Mouse (Mus musculus) heart, embryonic 12.5 days (tissue): ENCODE results near the gene Lxn. TPM values are rescaled to one million over a fixed set of nuclear protein-coding genes. Genes with fewer than 3 reads are reported as not detected.

Source experiments
- ATAC-seq: fragments of 200-750 bp; cut with Nextera tagmentation; 2 replicates; pipeline ENCODE4 v1.8.0; 2017; ENCODE audit warnings: moderate TSS enrichment, moderate library complexity; ENCODE audit not compliant: insufficient number of reproducible peaks, low FRiP score
- H3K27ac ChIP-seq: fragments of 300-500 bp; sonication (generic); 2 replicates; pipeline ENCODE4 v1.5.1; 2016; ENCODE audit warnings: mild to moderate bottlenecking, moderate library complexity; ENCODE audit not compliant: poor library complexity, severe bottlenecking
- H3K27me3 ChIP-seq: fragments of 300-500 bp; sonication (generic); replicated peaks from 2 replicates; pipeline ENCODE4 v1.6.1; 2016; ENCODE audit warnings: mild to moderate bottlenecking, moderate library complexity
- H3K36me3 ChIP-seq: fragments of 300-500 bp; sonication (generic); 2 replicates; pipeline ENCODE4 v1.6.1; 2016; ENCODE audit warnings: mild to moderate bottlenecking, moderate library complexity
- H3K4me1 ChIP-seq: fragments of 300-500 bp; sonication (generic); replicated peaks from 2 replicates; pipeline ENCODE4 v1.6.1; 2016; ENCODE audit warnings: mild to moderate bottlenecking
- H3K4me2 ChIP-seq: fragments of 300-500 bp; sonication (generic); 2 replicates; pipeline ENCODE4 v1.6.1; 2016; ENCODE audit warnings: mild to moderate bottlenecking, moderate library complexity
- H3K4me3 ChIP-seq: fragments of 300-500 bp; sonication (generic); 2 replicates; pipeline ENCODE4 v1.5.1; 2016; ENCODE audit warnings: mild to moderate bottlenecking
- H3K9ac ChIP-seq: fragments of 300-500 bp; sonication (generic); 2 replicates; pipeline ENCODE4 v1.6.1; 2016; ENCODE audit warnings: mild to moderate bottlenecking, moderate library complexity
- H3K9me3 ChIP-seq: fragments of 300-500 bp; sonication (generic); replicated peaks from 2 replicates; pipeline ENCODE4 v1.6.1; 2016; ENCODE audit warnings: mild to moderate bottlenecking, moderate library complexity
- WGBS: fragments of 180-500 bp; shearing (Covaris S2); methylation state at CpG from one replicate; pipeline ENCODE4 v1.1.7; 2016; 5-methylcytosine and 5-hydroxymethylcytosine counted together
- polyA plus RNA-seq: library from polyadenylated mRNA; unstranded; fragments of >200 nt; fragmentation: Nextera tagmentation; extraction: Ambion mirVana; gene quantifications from 2 replicates; pipeline ENCODE4 v1.2.1, GENCODE M21; 2016

Gene Lxn
- 44.9 and 50.7 TPM in 2 replicates for polyA plus RNA-seq

- H3K4me1 ChIP-seq, result peaks cover 12% of the 10 kb centered on the region
- H3K27me3 ChIP-seq, result no peaks in the 10 kb centered on the region
- H3K27ac ChIP-seq, result peak within 1 kb of the TSS; percentile 81
- WGBS, result 1% methylated on average over 43 of the region's 43 CpGs
- H3K4me2 ChIP-seq, result peak within 1 kb of the TSS; percentile 86
- H3K4me3 ChIP-seq, result peak within 1 kb of the TSS; percentile 73
- peak within 1 kb of the TSS; percentile 81 for H3K9ac ChIP-seq
- H3K36me3 ChIP-seq, result peaks cover 38% of the 10 kb centered on the region
- ATAC-seq, result peak; percentile 89
- no peaks in the 10 kb centered on the region for H3K9me3 ChIP-seq
Observed at GRCm38 (mm10) chr3:67463450-67464372, at the start of gene Lxn. Lxn (minus strand) TSS chr3:67463926.

GRCm38 (mm10) chr3:67512807-67513206 is 49.1 kb upstream of the Lxn start:
- ATAC-seq, result no peak; the same call in 1 of the 2 replicates
- 2% methylated on average over 5 of the region's 5 CpGs for WGBS
- no peak overlapping the region for H3K9ac ChIP-seq

GRCm38 (mm10) chr3:67508216-67508892 is 44.6 kb upstream of the Lxn start:
- H3K27ac ChIP-seq, result no peak overlapping the region
- H3K36me3 ChIP-seq, result no peaks in the 10 kb centered on the region
- H3K9ac ChIP-seq, result no peak overlapping the region
- no peaks in the 10 kb centered on the region; the same call in 1 of the 2 replicates for H3K27me3 ChIP-seq
- no peaks in the 10 kb centered on the region for H3K4me1 ChIP-seq
- 81% methylated on average over 10 of the region's 10 CpGs for WGBS
- H3K4me3 ChIP-seq, result no peak overlapping the region
- H3K4me2 ChIP-seq, result no peak overlapping the region
- H3K9me3 ChIP-seq, result no peaks in the 10 kb centered on the region
- ATAC-seq, result no peak

More at GRCm38 (mm10) chr3:67512807-67513206, 49.1 kb upstream of the Lxn start:
- no peaks in the 10 kb centered on the region for H3K36me3 ChIP-seq
- H3K27me3 ChIP-seq, result peaks cover 20% of the 10 kb centered on the region
- H3K4me1 ChIP-seq, result 0 out of 2 replicates have a peak, but pooled peaks cover 3% of the 10 kb centered on the region
- no peaks in the 10 kb centered on the region for H3K9me3 ChIP-seq
- no peak overlapping the region for H3K4me2 ChIP-seq
- no peak overlapping the region for H3K27ac ChIP-seq
- H3K4me3 ChIP-seq, result no peak overlapping the region

- no peak overlapping the region for H3K27ac ChIP-seq
- H3K9ac ChIP-seq, result no peak overlapping the region
- ATAC-seq, result no peak
- H3K4me2 ChIP-seq, result no peak overlapping the region
- no peaks in the 10 kb centered on the region; the same call in none of the 2 replicates for H3K27me3 ChIP-seq
- 78% methylated on average over 2 of the region's 2 CpGs for WGBS
- no peak overlapping the region for H3K4me3 ChIP-seq
- H3K9me3 ChIP-seq, result no peaks in the 10 kb centered on the region
- H3K36me3 ChIP-seq, result no peaks in the 10 kb centered on the region
- no peaks in the 10 kb centered on the region for H3K4me1 ChIP-seq
Observed at GRCm38 (mm10) chr3:67505286-67505685, 41.6 kb upstream of the Lxn start.

- no peaks in the 10 kb centered on the region for H3K4me1 ChIP-seq
- no peak overlapping the region for H3K9ac ChIP-seq
- no peak for ATAC-seq
- peaks cover 5% of the 10 kb centered on the region; the same call in 1 of the 2 replicates for H3K9me3 ChIP-seq
- H3K27me3 ChIP-seq, result no peaks in the 10 kb centered on the region; the same call in none of the 2 replicates
- no peak overlapping the region for H3K4me3 ChIP-seq
- no peaks in the 10 kb centered on the region for H3K36me3 ChIP-seq
- no peak overlapping the region for H3K4me2 ChIP-seq
- WGBS, result 10% methylated on average over 3 of the region's 3 CpGs
- no peak overlapping the region for H3K27ac ChIP-seq
Observed at GRCm38 (mm10) chr3:67503878-67504277, 40.2 kb upstream of the Lxn start.

- Histone ChIP-seq H3K4me2 (no peak overlapping the region), H3K9me3 (peaks cover 11% of the 10 kb centered on the region), H3K27ac (no peak overlapping the region), H3K4me3 (no peak overlapping the region), H3K9ac (no peak overlapping the region), H3K36me3 (no peaks in the 10 kb centered on the region), H3K4me1 (no peaks in the 10 kb centered on the region), H3K27me3 (no peaks in the 10 kb centered on the region; the same call in 1 of the 2 replicates)
- ATAC-seq, result no peak
- WGBS, result 85% methylated on average over 4 of the region's 4 CpGs
Observed at GRCm38 (mm10) chr3:67499406-67499791, 35.7 kb upstream of the Lxn start.

- Histone ChIP-seq H3K36me3 (no peaks in the 10 kb centered on the region), H3K9ac (no peak overlapping the region), H3K4me1 (no peaks in the 10 kb centered on the region), H3K27me3 (no peaks in the 10 kb centered on the region; the same call in 1 of the 2 replicates), H3K9me3 (peaks cover 11% of the 10 kb centered on the region), H3K4me2 (no peak overlapping the region), H3K4me3 (no peak overlapping the region), H3K27ac (no peak overlapping the region)
- ATAC-seq, result no peak
- 78% methylated on average over 8 of the region's 8 CpGs for WGBS
Observed at GRCm38 (mm10) chr3:67498773-67499405, 35.2 kb upstream of the Lxn start.

- no peak for ATAC-seq
- 74% methylated on average over 2 of the region's 2 CpGs for whole genome bisulfite sequencing
- no peak overlapping the region for H3K9ac ChIP-seq
Observed at GRCm38 (mm10) chr3:67497998-67498397, 34.3 kb upstream of the Lxn start.

GRCm38 (mm10) chr3:67496310-67496709 is 32.6 kb upstream of the Lxn start:
- no peak overlapping the region for H3K4me3 ChIP-seq
- H3K4me2 ChIP-seq, result no peak overlapping the region
- H3K27me3 ChIP-seq, result no peaks in the 10 kb centered on the region
- H3K9me3 ChIP-seq, result peaks cover 11% of the 10 kb centered on the region
- H3K9ac ChIP-seq, result no peak overlapping the region
- ATAC-seq, result no peak
- no peak overlapping the region for H3K27ac ChIP-seq
- 81% methylated on average over 10 of the region's 10 CpGs for WGBS
- no peaks in the 10 kb centered on the region for H3K36me3 ChIP-seq
- no peaks in the 10 kb centered on the region for H3K4me1 ChIP-seq

More at GRCm38 (mm10) chr3:67497998-67498397, 34.3 kb upstream of the Lxn start:
- Histone ChIP-seq H3K27me3 (no peaks in the 10 kb centered on the region; the same call in 1 of the 2 replicates), H3K36me3 (no peaks in the 10 kb centered on the region), H3K9me3 (peaks cover 11% of the 10 kb centered on the region), H3K4me1 (no peaks in the 10 kb centered on the region), H3K4me2 (no peak overlapping the region), H3K27ac (no peak overlapping the region), H3K4me3 (no peak overlapping the region)

- no peak for ATAC-seq
- H3K4me3 ChIP-seq, result no peak overlapping the region
- H3K27ac ChIP-seq, result no peak overlapping the region
- WGBS, result 82% methylated on average over 8 of the region's 8 CpGs
- H3K9ac ChIP-seq, result no peak overlapping the region
- H3K9me3 ChIP-seq, result no peaks in the 10 kb centered on the region
- no peak overlapping the region for H3K4me2 ChIP-seq
- no peaks in the 10 kb centered on the region for H3K36me3 ChIP-seq
- no peaks in the 10 kb centered on the region for H3K4me1 ChIP-seq
- H3K27me3 ChIP-seq, result no peaks in the 10 kb centered on the region
Observed at GRCm38 (mm10) chr3:67493132-67493531, 29.4 kb upstream of the Lxn start.
